Mouse (Mus musculus) mouse trophoblast stem cell (cell line): ENCODE results near the gene Clic3.

Experiments
- in situ Hi-C, 2 experiments: fragments of 300-500 bp; cut with MseI, MboI; formaldehyde crosslinking; loops; 2 replicates in 1 of 2; 3 replicates in 1 of 2; pipeline ENCODE4 v1.15.1; 2025

The Clic3 gene

GRCm38 (mm10) chr2:25441067-25441466 is 15.6 kb upstream of the Clic3 start:
- in situ Hi-C loops, result no loop called here

GRCm38 (mm10) chr2:25442682-25443081 is 14.0 kb upstream of the Clic3 start:
- in situ Hi-C loops, result no loop called here

GRCm38 (mm10) chr2:25450853-25451647 is 5.6 kb upstream of the Clic3 start:
- in situ Hi-C loops, result no loop called here

- in situ Hi-C loops, result no loop called here
Measured at GRCm38 (mm10) chr2:25452951-25453350, 3.7 kb upstream of the Clic3 start.

- in situ Hi-C loops, result no loop called here
Measured at GRCm38 (mm10) chr2:25457022-25457896, 621 bp downstream of the Clic3 start.

GRCm38 (mm10) chr2:25458911-25459310 is 2.3 kb downstream of the Clic3 start:
- in situ Hi-C loops, result no loop called here

- in situ Hi-C loops, result no loop called here
Measured at GRCm38 (mm10) chr2:25460135-25460534, 3.5 kb downstream of the Clic3 start.

- in situ Hi-C loops, result no loop called here
Measured at GRCm38 (mm10) chr2:25460551-25461309, 4.1 kb downstream of the Clic3 start, which contains the start of gene Paxx. Gene Paxx (minus strand): TSS chr2:25461094.

- in situ Hi-C loops, result no loop called here
Measured at GRCm38 (mm10) chr2:25461407-25461806, 4.8 kb downstream of the Clic3 start.

GRCm38 (mm10) chr2:25463630-25464029 is 7.0 kb downstream of the Clic3 start:
- in situ Hi-C loops, result no loop called here

GRCm38 (mm10) chr2:25465256-25465655 is 8.6 kb downstream of the Clic3 start:
- in situ Hi-C loops, result no loop called here

GRCm38 (mm10) chr2:25465816-25466635 is 9.4 kb downstream of the Clic3 start:
- in situ Hi-C loops, result no loop called here

- in situ Hi-C loops, result no loop called here
Measured at GRCm38 (mm10) chr2:25467606-25468303, 11.1 kb downstream of the Clic3 start.

GRCm38 (mm10) chr2:25468962-25469915 is 12.6 kb downstream of the Clic3 start:
- in situ Hi-C loops, result no loop called here

- in situ Hi-C loops, result no loop called here
Measured at GRCm38 (mm10) chr2:25469969-25470368, 13.3 kb downstream of the Clic3 start, which contains the start of gene Ptgds. Gene Ptgds (minus strand): TSS chr2:25470046.

- in situ Hi-C loops, result no loop called here
Measured at GRCm38 (mm10) chr2:25472550-25472949, 15.9 kb downstream of the Clic3 start.

GRCm38 (mm10) chr2:25477541-25477940 is 20.9 kb downstream of the Clic3 start:
- in situ Hi-C loops, result no loop called here

GRCm38 (mm10) chr2:25477967-25478675 is 21.5 kb downstream of the Clic3 start:
- in situ Hi-C loops, result no loop called here
